Mouse (Mus musculus): ENCODE results near the gene Esr2. TPM values are rescaled to one million over a fixed set of nuclear protein-coding genes. Genes with fewer than 3 reads are reported as not detected.
A peak's percentile ranks its signal among the peaks of the same experiment; 100 is the strongest.

The Esr2 gene
- polyA plus RNA-seq, 1 experiment from 2014 or later, result 0.71 TPM

GRCm38 (mm10) chr12:76102621-76103020 lies 74.4 kb downstream of the Esr2 start:
- Histone ChIP-seq H3K9ac (no peak overlapping the region), H3K27me3 (no peaks in the 10 kb centered on the region), H3K9me3 (replicated peaks) (no peaks in the 10 kb centered on the region), H3K4me3 (replicated peaks) (no peak overlapping the region), H3K4me2 (no peak overlapping the region), H3K36me3 (peaks cover 98% of the 10 kb centered on the region), H3K27ac (no peak overlapping the region), H3K4me1 (no peaks in the 10 kb centered on the region)
- 93% methylated on average over 12 of the region's 12 CpGs for WGBS
- ATAC-seq (replicated peaks; ENCODE audit: low FRiP score), result no peak

GRCm38 (mm10) chr12:76095117-76096035 lies 81.7 kb downstream of the Esr2 start:
- Histone ChIP-seq H3K27ac (no peak overlapping the region), H3K4me2 (no peak overlapping the region), H3K27me3 (no peaks in the 10 kb centered on the region), H3K36me3 (peaks cover 84% of the 10 kb centered on the region), H3K4me3 (replicated peaks) (no peak overlapping the region), H3K9ac (no peak overlapping the region), H3K9me3 (replicated peaks) (no peaks in the 10 kb centered on the region), H3K4me1 (peaks cover 16% of the 10 kb centered on the region)
- 0 out of 2 replicates have a peak, but pooled peaks have one; percentile 40 for ATAC-seq (replicated peaks; ENCODE audit: low FRiP score)
- WGBS, result 54% methylated on average over 30 of the region's 30 CpGs

- WGBS, result 81% methylated on average over 15 of the region's 15 CpGs
- H3K9me3 ChIP-seq (replicated peaks), result no peaks in the 10 kb centered on the region
- no peak overlapping the region for H3K27ac ChIP-seq
- peaks cover 16% of the 10 kb centered on the region for H3K4me1 ChIP-seq
- peaks cover 76% of the 10 kb centered on the region for H3K36me3 ChIP-seq
- H3K27me3 ChIP-seq, result no peaks in the 10 kb centered on the region
- no peak overlapping the region for H3K9ac ChIP-seq
- ATAC-seq (replicated peaks; ENCODE audit: low FRiP score), result no peak
- no peak overlapping the region for H3K4me3 ChIP-seq (replicated peaks)
- no peak overlapping the region for H3K4me2 ChIP-seq
These were observed 83.2 kb downstream of the Esr2 start for GRCm38 (mm10) chr12:76093613-76094588.

- Histone ChIP-seq H3K9me3 (replicated peaks) (no peaks in the 10 kb centered on the region), H3K27ac (no peak overlapping the region), H3K4me3 (replicated peaks) (no peak overlapping the region), H3K4me2 (no peak overlapping the region), H3K4me1 (peaks cover 16% of the 10 kb centered on the region), H3K9ac (no peak overlapping the region), H3K36me3 (peaks cover 74% of the 10 kb centered on the region), H3K27me3 (no peaks in the 10 kb centered on the region)
- ATAC-seq (replicated peaks; ENCODE audit: low FRiP score), result no peak
- 83% methylated on average over 11 of the region's 11 CpGs for WGBS
These were observed 84.1 kb downstream of the Esr2 start for GRCm38 (mm10) chr12:76092789-76093466.

- ATAC-seq (replicated peaks; ENCODE audit: low FRiP score), result peak; percentile 28; the same call in 1 of the 2 replicates
- no peak overlapping the region for H3K4me2 ChIP-seq
- H3K9ac ChIP-seq, result no peak overlapping the region
- H3K27ac ChIP-seq, result no peak overlapping the region
- H3K9me3 ChIP-seq (replicated peaks), result no peaks in the 10 kb centered on the region
- H3K4me3 ChIP-seq (replicated peaks), result no peak overlapping the region
- 78% methylated on average over 13 of the region's 13 CpGs for WGBS
- H3K27me3 ChIP-seq, result no peaks in the 10 kb centered on the region
- peaks cover 30% of the 10 kb centered on the region for H3K36me3 ChIP-seq
- H3K4me1 ChIP-seq, result peaks cover 17% of the 10 kb centered on the region
These were observed 90.0 kb downstream of the Esr2 start for GRCm38 (mm10) chr12:76087025-76087424.

- no peak overlapping the region for H3K9ac ChIP-seq
- ATAC-seq (replicated peaks; ENCODE audit: low FRiP score), result no peak
- peaks cover 24% of the 10 kb centered on the region for H3K4me1 ChIP-seq
- peaks cover 26% of the 10 kb centered on the region for H3K36me3 ChIP-seq
- no peak overlapping the region for H3K4me3 ChIP-seq (replicated peaks)
- H3K27me3 ChIP-seq, result no peaks in the 10 kb centered on the region
- no peak overlapping the region for H3K4me2 ChIP-seq
- no peak overlapping the region for H3K27ac ChIP-seq
- H3K9me3 ChIP-seq (replicated peaks), result no peaks in the 10 kb centered on the region
- WGBS, result 66% methylated on average over 15 of the region's 15 CpGs
These were observed 90.8 kb downstream of the Esr2 start for GRCm38 (mm10) chr12:76085956-76086905.

GRCm38 (mm10) chr12:76085066-76085465 lies 92.0 kb downstream of the Esr2 start:
- H3K4me2 ChIP-seq, result no peak overlapping the region
- no peaks in the 10 kb centered on the region for H3K27me3 ChIP-seq
- ATAC-seq (replicated peaks; ENCODE audit: low FRiP score), result no peak
- no peak overlapping the region for H3K9ac ChIP-seq
- no peak overlapping the region for H3K4me3 ChIP-seq (replicated peaks)
- 45% methylated on average over 9 of the region's 9 CpGs for WGBS
- H3K27ac ChIP-seq, result no peak overlapping the region
- H3K9me3 ChIP-seq (replicated peaks), result no peaks in the 10 kb centered on the region
- peaks cover 17% of the 10 kb centered on the region; the same call in 1 of the 2 replicates for H3K36me3 ChIP-seq
- H3K4me1 ChIP-seq, result peaks cover 34% of the 10 kb centered on the region

- H3K9me3 ChIP-seq (replicated peaks), result no peaks in the 10 kb centered on the region
- 0 out of 2 replicates have a peak overlapping the region, but pooled peaks have one; percentile 2 for H3K27ac ChIP-seq
- WGBS, result 6% methylated on average over 22 of the region's 22 CpGs
- H3K4me2 ChIP-seq, result peak overlapping the region; percentile 61
- H3K4me1 ChIP-seq, result peaks cover 34% of the 10 kb centered on the region
- peak; percentile 79 for ATAC-seq (replicated peaks; ENCODE audit: low FRiP score)
- H3K27me3 ChIP-seq, result no peaks in the 10 kb centered on the region
- peak overlapping the region; percentile 34 for H3K4me3 ChIP-seq (replicated peaks)
- H3K9ac ChIP-seq, result peak overlapping the region; percentile 29
- peaks cover 15% of the 10 kb centered on the region for H3K36me3 ChIP-seq
These were observed 95.4 kb downstream of the Esr2 start for GRCm38 (mm10) chr12:76081557-76082211.

GRCm38 (mm10) chr12:76080876-76081556 lies 96.0 kb downstream of the Esr2 start:
- WGBS, result 32% methylated on average over 14 of the region's 14 CpGs
- H3K9ac ChIP-seq, result peak overlapping the region; percentile 29; the same call in 1 of the 2 replicates
- peaks cover 17% of the 10 kb centered on the region for H3K36me3 ChIP-seq
- H3K4me3 ChIP-seq (replicated peaks), result peak overlapping the region; percentile 34
- peaks cover 30% of the 10 kb centered on the region for H3K4me1 ChIP-seq
- H3K4me2 ChIP-seq, result peak overlapping the region; percentile 61
- H3K27me3 ChIP-seq, result no peaks in the 10 kb centered on the region
- ATAC-seq (replicated peaks; ENCODE audit: low FRiP score), result 0 out of 2 replicates have a peak, but pooled peaks have one; percentile 47
- 0 out of 2 replicates have a peak overlapping the region, but pooled peaks have one; percentile 2 for H3K27ac ChIP-seq
- H3K9me3 ChIP-seq (replicated peaks), result no peaks in the 10 kb centered on the region

GRCm38 (mm10) chr12:76073981-76074380 lies 103.1 kb downstream of the Esr2 start:
- no peaks in the 10 kb centered on the region for H3K27me3 ChIP-seq
- H3K4me3 ChIP-seq (replicated peaks), result no peak overlapping the region
- H3K9me3 ChIP-seq (replicated peaks), result no peaks in the 10 kb centered on the region
- no peak for ATAC-seq (replicated peaks; ENCODE audit: low FRiP score)
- peaks cover 39% of the 10 kb centered on the region for H3K36me3 ChIP-seq
- H3K4me2 ChIP-seq, result no peak overlapping the region
- H3K9ac ChIP-seq, result no peak overlapping the region
- H3K4me1 ChIP-seq, result peaks cover 13% of the 10 kb centered on the region
- H3K27ac ChIP-seq, result no peak overlapping the region
- WGBS, result 64% methylated on average over 7 of the region's 7 CpGs
